Mouse (Mus musculus) megakaryocyte, embryonic 14.5 days (primary cell): Measurements from ENCODE around the gene Tuba1c.

Experiments
- FLI1 ChIP-seq: IDR thresholded peaks from 2 replicates; pipeline ENCODE4 v1.6.1; 2012; ENCODE audit warnings: low read length, inconsistent platforms, mixed read lengths
- GATA1 ChIP-seq: IDR thresholded peaks from 3 replicates; pipeline ENCODE4 v1.6.1; 2012; ENCODE audit warnings: mixed read lengths, low read length, inconsistent platforms, borderline replicate concordance

- TF ChIP-seq GATA1 = no peak
- TF ChIP-seq FLI1 = no peak
These were observed 25.3 kb downstream of the Tuba1c start, which contains the start of gene Prph for GRCm38 (mm10) chr15:99055040-99055439.
